Mouse (Mus musculus) c-Kit-positive CD71-positive TER-119-negative erythroid progenitor cells, embryonic 14.5 days (primary cell): ENCODE results near the gene Gm6880.
"Not testable (repeated sequence)": the region's sequence is repeated elsewhere in the genome, so short reads cannot be mapped to it uniquely, and the experiment has no call there.

ENCODE experiments used
- DNase-seq: peaks from one replicate; pipeline ENCODE4 v3.0.0-alpha.2; 2013; ENCODE audit warnings: low read depth

Gm6880 gene

GRCm38 (mm10) chrX:74481349-74481885 lies at the start of gene Gm6880:
TSS of gene Gm6880 (minus strand) at chrX:74481399.
- not testable (repeated sequence) for DNase-seq

GRCm38 (mm10) chrX:74517461-74517860 lies 36.3 kb upstream of the Gm6880 start:
- DNase-seq = not testable (repeated sequence)

- no peak for DNase-seq
Observed at GRCm38 (mm10) chrX:74497131-74497530, 15.9 kb upstream of the Gm6880 start.

GRCm38 (mm10) chrX:74452773-74453172 lies 28.4 kb downstream of the Gm6880 start:
- DNase-seq = peak; percentile 22

- no peak for DNase-seq
Observed at GRCm38 (mm10) chrX:74451157-74451912, 29.9 kb downstream of the Gm6880 start.
